Mouse (Mus musculus) adrenal gland, adult 8-10 months (tissue): ENCODE data around the gene Ric8b. TPM values are rescaled to one million over a fixed set of nuclear protein-coding genes. Genes with fewer than 3 reads are reported as not detected.

Experiments
- DNase-seq: peaks from one replicate; pipeline ENCODE4 v3.0.0; 2022
- total RNA-seq, 4 experiments: library from RNA; stranded (reverse); gene quantifications; 2 replicates each; pipeline ENCODE4 v1.2.4; 2022

The Ric8b gene
- total RNA-seq, 4 experiments from 2014 or later = 28.9 to 43.8 (median 33.8) TPM

DNA sequence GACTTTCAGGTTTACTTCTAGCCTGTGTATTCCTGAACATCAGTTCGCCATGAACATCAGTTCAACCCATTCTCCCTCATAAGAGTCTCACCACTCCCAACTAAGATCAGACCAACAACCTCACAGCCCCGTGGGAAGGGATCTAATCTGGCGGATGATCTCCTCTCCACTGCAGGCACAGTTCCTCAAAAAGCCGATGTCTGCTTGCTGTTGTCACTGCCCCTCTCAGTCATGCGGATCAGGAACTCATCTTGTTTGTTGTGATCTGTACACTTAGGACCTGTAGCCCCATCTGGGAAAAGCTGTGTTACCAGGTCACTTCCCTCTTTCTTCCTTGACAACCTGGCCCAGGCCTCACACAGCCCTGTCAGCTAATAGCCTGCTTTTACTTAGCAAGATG, 45.7 kb downstream of the Ric8b start:
- DNase-seq = no peak

DNA sequence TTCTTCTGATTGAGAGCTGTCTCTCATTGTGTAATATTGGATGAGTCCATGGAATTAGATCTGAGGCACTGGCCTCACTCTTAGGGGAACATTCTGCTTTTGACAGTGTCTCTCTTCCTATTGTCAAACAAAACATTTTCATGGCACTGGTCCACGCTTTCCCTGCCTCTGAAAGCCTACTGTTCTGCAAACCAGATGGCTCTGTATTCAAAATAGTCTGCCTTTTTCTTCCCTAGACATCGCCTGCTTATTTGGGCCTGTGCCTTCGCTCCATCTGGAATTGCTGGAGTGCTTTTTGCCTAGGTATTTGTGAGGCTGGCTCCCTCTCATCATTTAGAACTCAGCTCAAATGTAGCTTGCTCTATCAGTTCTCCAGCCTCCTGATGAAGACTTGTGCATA, 46.3 kb downstream of the Ric8b start:
- no peak for DNase-seq

DNA sequence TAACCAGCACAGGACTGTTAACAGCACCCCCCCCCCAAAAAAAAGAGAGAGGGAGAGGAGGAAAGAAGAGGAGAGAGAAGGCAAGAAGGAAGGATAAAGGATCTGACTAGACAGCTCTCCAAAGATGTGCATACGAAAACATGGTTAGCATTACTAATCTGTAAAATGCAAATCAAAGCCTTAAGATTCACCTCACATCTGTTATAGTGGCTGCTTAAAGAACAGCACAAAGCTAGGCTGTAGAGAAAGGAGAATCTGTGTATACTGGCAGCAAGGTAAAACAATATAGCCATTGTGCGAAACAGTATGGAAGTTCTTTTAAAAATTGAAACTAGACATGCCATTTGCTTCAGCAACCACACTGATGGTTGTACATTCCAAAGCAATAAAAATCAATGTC, 49.1 kb downstream of the Ric8b start:
- no peak for DNase-seq

DNA sequence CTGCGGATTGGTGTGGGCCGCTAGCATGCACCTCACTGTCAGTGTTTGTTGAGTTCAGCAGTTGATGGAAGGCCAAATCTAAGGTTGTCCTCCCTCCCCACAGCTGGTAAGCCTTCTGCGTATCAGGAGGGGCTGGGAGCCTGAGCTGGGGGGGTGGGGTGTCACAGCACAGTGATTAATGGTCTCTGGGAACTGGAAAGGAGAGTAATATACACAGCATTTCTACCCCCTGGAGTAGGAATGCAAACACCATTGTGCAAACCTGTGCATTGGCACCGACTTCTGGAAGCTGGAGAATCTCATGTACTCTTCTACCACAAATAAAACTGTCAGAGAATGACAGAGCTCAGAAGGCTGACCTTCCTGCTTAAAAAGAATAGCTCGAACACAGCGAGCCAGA, 50.2 kb downstream of the Ric8b start:
- DNase-seq = no peak

DNA sequence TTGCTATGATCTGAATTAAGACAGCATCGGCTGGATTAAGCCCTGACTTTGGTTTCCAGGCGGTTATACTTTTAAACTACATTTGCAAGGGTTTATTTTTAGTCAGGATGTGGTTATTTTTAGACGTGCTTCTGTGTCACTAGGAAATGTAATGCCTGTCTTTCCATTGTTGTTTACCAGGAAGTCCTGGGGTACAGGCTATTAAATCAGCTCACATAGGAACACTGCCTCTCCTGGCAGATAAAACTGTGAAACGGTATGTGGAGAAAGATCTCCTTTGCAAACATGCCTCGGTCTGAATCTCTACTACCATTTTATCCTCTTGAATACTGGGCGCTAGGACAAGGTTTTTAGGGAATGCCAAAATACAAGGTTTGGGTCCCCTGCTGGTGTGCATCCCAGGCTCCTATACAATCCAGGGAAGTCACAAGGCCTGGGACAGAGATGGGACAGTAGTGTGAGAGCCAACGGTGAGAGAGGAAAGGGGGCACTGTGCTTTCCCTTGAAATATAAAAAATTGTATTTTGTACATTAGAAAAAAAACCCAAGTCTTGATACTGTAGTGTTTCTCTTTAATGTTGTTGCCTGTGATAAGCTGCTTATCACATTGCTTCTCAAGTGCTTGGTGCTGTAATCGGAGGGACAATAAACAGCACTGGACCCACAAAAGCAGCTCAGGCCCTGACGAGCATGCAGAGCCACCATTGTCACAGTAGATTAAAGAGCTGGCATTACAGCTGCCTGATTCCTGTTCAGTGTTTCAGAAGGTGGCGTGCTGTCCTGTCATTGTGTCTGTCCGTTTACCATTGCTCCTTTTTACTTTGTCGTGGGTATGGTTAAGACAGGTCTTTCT, 51.7 kb downstream of the Ric8b start:
- DNase-seq = no peak

DNA sequence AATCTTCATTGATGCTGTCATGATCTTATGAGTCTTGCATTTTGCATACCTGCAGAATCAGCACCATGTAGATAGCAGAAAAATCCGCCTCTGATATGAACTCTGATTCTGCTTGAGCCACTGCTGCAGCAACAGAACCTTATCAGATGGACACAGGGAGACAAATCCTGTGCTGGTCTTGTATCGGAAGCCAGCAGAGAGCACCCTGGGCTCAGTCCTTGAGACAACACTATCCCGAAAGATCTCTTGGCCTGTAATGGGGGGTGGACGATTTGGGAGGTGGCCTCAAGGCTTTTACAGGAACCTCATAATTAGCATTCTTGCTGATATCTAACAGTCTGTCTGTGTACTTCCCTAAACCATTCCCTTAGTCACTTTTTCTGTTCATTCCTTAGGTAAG, 57.8 kb downstream of the Ric8b start:
- no peak for DNase-seq

DNA sequence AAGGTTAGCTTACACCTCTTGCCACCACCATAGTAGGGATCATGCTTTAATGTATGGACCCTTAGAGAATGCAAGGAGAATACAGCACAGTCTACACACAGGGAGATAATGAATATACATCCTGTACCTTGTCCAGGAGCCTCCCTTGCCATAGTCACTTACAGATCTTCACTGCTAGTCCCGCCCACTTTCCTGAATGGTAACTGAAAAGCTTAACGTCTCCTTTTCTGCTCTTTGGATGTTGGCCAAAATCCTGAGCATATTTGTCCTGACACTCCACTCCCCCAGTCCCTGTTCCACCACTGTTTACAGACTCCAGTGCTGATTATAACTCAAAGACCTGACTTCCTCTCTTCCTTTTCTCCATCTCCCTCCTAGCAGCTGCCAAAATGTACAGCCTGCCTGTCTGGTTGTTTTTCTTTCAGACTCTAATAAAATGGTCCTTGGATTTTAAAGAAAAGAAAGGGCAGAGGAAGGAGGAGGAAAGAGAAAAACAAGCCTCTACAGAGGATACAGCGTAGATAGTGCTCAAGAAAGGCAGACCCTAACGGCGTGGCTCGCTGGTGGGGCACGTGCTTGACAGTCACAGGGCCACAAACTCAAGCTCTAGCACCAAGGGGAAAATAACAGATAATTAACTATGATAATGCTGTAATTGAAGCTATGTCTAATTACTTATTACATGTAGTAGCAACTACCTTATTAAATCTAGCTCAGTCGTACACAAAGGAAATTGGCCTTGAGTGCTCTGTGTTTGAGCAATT, 59.4 kb downstream of the Ric8b start:
- DNase-seq = no peak

DNA sequence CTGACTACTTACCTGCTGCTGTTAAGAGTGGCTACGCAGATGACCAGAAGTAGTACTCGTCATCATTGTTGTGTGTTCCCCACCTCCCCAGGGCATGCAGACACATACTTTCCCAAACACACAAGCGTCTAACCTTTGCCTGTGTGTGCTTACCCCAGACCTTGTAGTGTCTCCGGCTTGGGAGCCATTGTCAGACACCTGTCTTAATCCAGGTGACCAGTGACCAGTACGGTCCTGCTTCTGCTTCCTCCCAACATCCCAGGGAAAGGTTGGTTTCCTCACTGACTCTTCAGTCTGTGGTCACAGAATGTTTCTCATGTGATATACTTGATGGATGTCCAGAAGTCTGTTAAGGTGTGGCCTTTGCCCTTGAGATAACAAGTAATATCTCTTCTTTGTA, 62.9 kb downstream of the Ric8b start:
- DNase-seq = no peak

DNA sequence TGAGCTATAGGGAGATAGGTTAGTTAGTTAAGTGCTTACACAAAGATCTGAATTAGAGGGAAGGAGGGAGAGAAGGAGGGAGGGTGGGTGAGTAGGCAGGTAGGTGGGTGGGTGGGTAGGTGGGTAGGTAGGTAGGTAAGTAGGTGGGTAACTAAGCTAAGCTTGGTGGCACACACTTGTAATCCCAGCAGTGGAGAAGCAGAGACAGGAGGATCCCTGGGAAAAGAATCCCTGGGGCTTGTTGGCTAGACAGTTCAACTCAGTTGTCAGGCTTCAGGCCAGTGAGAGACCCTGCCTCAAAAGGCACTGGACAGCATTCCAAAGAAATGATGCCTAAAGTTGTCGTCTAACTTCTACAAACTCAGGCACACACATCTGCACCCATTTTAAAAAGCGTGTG, 64.0 kb downstream of the Ric8b start:
- DNase-seq = no peak

DNA sequence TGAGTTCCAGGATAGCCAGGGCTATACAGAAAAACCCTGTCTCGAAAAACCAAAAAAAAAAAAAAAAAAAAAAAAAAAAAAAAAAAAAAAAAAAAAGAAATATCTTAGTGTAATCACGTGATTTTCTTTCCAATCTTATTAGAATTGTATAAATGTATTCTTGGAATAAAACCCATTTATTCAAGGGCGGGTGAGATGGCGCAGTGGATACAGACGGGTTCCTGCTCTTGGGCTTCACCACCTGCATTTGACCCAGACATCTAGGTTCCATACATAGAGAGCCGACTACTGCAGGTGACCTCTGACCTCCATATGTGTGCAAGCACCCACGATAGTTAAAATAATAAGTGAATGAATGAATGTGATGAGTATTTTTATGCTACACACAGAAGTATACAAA, 65.3 kb downstream of the Ric8b start:
- no peak for DNase-seq

DNA sequence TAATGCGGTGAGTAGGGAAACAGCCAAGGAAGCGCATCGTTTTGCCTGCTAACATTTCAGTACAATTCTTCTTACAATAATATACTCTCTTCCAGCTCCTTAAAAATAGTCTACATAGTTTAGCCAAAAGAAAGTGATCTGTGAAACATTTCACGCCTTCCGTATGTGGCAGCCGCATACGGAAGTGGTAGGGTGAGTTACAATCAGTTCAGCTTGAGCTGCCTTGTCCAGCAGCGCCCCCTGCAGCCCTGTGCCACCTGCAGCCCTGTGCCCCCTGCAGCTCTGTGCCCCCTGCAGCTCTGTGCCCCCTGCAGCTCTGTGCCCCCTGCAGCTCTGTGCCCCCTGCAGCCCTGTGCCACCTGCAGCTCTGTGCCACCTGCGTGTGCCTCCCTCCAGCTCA, 68.5 kb downstream of the Ric8b start:
- DNase-seq = no peak

DNA sequence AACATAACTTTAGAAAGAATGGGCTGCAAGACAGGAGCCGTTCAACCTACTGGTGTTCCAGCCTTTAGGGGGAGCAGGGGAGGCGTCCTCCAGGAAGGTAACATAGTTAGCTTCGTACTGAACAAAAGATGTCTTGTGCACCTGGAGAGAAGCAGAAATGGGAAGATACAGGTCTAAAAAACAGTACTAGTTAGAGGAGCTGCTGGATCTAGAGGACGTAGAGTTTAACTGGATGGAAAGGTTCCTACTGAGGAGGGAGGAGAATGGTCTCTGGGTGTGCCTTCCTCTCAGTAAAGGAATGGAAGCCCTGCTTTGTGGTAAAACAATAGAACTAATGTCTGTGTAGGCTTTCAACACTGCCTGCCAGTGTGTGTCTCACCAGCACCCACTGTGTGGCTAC, 70.2 kb downstream of the Ric8b start:
- no peak for DNase-seq

DNA sequence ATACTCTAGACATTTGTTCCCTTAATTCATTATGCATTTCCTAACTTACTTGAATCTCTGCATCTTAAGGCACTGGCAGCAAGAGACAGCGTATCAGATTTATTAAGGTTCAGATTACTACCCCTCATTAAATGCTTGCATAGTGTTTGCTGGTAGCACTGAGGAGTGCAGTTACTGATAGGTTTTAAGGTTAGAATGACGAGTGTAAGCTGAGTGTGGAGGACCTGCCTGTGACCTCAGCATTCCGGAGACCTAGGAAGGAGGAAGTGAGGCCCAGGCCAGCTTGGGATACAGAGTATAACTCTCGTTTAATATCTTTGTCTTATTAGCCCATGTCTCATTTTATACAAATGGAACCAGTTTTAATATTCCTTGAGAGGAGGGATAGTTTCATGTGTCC, 71.2 kb downstream of the Ric8b start:
- no peak for DNase-seq

DNA sequence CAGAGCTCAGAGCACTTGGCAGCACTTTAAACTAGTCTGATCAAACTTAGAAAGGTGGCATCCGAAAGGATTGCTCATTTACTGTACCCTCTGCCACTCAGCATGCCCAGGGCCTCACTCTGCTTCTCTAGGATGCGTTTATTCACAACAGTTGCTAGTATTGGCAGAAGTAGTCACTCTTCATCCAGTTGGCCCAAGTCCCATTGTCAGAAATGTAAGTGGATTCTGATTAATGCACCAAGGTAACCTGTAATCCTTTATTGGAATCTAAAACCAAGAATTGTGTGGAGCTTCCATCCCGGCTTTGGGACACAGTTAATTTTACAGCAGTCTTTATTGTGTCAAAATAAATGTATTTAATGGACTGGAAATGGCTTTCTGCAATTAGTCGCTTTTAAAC, 76.9 kb downstream of the Ric8b start:
- no peak for DNase-seq

DNA sequence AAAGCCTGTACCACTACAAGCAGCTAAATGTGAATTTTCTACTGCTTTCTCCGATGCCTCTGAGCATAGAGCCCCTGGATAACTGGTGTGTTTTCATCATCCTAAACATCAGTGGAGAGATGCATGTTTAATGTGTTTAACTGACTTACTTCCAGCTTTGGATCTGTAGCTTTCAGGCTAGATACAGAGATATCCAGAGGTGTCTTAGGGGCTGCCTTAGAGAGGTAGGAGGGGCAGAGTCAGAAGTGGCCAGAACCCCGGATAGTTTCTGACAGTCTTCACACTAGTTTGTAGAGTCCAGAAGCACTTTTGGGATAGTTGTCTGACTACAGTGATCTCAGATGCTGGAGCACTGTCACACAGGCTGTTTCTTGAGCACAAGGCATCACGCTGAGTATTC, 77.6 kb downstream of the Ric8b start:
- no peak for DNase-seq

DNA sequence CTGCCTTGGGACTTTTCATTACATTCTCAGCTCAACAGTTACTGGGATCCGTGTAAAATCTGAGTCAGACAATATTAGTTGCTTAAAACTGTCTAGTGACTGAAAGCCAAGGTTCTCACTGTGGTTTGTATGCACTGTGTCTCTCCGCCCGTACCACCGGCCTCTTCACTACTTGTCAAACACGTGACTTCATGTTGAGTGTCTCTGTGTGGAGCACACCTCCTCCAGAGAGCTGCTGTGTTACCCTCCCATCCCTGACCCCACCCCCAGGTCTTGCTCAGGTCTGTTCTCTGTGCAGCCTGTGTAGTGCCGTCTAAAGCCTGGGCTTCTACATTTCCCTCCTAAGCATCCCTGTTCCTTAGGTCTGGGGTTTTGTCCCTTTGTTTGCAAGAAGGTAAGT, 79.0 kb downstream of the Ric8b start:
- DNase-seq = no peak

DNA sequence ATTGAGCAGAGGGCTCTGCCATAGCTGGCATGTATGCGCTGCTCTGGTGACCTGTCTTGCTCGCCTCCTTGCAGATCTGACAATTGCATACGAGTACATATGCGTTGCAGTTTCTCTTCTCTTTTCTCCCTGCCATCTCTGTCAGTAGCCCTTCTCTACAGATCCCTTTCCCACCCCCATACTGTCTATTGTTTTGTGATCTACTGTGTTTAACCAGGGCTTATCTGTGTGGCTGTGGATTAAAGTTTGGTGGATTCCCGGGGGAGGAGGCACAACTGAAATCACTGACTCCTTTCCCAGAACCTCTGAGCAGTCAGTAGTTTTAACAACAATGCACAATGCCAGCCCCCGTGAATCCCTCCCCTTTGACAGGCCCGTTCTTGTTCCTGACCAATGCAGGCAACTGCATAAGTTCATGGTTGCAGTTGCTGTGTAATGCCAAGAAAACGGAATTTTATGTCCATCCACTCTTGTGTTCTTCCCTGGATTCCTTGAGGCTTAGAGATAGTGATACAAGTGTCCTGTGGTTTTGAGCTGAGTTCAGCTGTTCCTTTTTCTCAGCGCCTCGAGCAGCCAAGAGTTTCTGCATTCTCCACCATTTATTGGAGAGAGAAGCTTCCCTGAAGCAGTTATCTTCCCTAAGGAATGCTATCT, 80.3 kb downstream of the Ric8b start:
- DNase-seq = no peak

DNA sequence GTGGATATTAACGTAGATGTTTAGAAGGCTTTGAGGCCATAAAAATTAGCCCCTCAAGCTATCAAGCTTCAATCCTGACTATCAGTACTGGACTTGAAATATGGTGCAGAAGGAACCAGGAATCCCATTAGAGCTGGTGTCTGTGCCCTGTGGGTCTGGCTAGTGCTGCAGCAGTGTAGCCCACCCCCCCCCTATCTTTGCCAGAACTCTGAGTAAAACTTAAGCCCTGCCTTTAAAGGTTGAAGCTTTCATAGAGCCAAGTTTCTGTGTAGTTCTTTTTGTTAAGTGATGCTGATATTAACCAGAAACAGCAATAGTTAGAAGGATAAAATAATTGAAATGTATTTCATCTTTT, 80.8 kb downstream of the Ric8b start:
- no peak for DNase-seq

DNA sequence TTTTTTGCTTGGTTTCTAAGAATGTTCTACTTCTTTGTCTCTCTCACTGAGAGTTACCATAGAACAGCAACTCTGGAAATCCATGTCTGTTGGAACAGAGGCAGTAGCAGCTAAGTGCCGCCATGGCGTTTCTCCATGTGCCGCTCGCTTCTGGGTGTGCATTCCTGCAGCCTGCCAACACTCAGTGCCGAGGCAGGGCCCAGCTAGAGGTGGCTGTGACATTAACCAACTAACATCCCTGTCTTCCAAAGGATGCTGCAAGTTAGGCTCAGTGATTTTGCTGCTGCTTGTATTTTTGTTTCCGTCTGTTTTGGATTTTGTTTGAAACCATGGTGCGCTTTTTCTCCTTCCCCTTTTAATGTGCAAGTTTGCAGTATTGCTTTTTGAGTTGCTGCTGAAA, 84.5 kb downstream of the Ric8b start:
- no peak for DNase-seq

DNA sequence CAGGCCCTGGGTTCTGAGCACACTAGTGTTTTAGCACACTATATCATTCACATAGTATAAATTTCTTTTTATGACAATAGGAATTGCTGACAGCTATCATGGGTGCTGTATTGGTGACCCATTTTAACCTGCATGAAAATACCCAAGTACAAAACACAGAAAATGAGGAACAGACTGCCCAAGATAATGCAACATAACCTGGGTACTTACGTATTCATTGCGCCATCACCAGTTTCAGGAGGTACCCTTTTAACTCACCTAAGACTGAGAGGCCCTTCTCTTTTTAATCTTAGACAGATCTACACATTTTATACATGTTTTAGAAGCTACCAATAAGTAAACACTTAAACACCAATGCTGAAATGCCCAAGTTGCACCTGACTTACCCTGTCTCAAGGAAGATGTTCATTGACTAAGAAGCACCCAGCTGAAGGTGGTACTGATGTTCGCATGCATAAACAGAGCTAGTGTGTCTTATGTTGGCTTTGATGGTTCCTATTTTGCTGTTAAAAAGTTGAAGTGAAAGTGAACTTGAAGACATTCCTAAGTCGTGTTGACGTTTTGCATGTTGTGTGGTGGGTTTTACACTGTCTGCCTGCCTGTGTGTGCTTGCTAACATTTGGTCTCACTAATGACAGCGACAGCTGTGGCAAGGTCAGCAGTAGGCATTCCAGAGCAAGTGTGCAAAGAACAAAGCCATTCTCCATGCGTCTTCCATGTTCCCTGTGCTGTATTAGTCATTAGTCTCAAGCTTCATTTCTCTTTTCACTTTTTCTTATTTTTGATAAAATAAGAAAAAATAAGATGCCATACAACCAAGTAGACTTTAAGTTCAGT, 86.0 kb downstream of the Ric8b start:
- no peak for DNase-seq

DNA sequence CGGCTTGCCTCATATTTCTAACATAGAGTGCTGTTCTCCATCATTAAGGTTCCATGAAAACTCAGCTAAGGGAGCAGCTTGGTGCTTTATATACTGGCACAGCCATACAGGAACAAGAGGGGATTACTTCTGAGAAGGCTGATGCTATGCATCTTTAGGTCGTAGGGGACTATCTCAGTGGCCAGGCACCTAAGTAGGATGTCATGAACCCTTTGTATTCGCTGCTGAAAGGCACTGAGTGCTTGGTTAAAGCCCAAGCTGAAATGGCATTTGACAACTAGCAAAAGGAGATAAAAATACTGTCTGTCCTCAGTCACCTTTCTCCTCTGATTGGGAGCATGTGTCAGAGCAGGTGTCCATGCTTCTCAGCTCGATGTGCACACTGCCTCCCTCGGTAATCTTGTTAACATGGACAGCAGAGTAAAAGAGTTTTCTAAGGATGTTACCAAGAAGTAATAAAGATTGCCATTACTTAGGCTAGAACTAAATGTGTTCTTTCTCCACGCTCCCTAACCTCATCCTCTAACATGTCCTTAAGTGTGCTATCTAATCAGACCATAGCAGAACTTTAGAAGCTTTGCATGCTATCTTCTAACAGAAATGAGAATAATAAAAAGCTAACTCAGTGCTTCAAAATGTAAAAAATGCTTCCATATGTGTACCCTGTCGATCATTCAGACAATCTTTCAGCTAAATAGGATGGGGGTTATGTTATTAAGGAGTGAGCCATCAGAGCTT, 89.3 kb downstream of the Ric8b start:
- no peak for DNase-seq
